Mouse (Mus musculus) embryonic facial prominence, embryonic 12.5 days (tissue): ENCODE data around the gene Fam213a. TPM values are rescaled to one million over a fixed set of nuclear protein-coding genes. Genes with fewer than 3 reads are reported as not detected.

Experiments used
- ATAC-seq: fragments of 200-750 bp; cut with Nextera tagmentation; 2 replicates; pipeline ENCODE4 v1.8.0; 2017; ENCODE audit not compliant: insufficient number of reproducible peaks, insufficient read depth, low FRiP score, low TSS enrichment
- H3K27ac ChIP-seq: fragments of 300-500 bp; sonication (generic); 2 replicates; pipeline ENCODE4 v1.5.1; 2016; ENCODE audit warnings: mild to moderate bottlenecking
- H3K27me3 ChIP-seq: fragments of 300-500 bp; sonication (generic); 2 replicates; pipeline ENCODE4 v1.6.1; 2016; ENCODE audit warnings: mild to moderate bottlenecking, moderate library complexity
- H3K36me3 ChIP-seq: fragments of 300-500 bp; sonication (generic); 2 replicates; pipeline ENCODE4 v1.6.1; 2016; ENCODE audit warnings: mild to moderate bottlenecking
- H3K4me1 ChIP-seq: fragments of 300-500 bp; sonication (generic); 2 replicates; pipeline ENCODE4 v1.6.1; 2016
- H3K4me2 ChIP-seq: fragments of 300-500 bp; sonication (generic); replicated peaks from 2 replicates; pipeline ENCODE4 v1.6.1; 2016; ENCODE audit warnings: mild to moderate bottlenecking, moderate library complexity
- H3K4me3 ChIP-seq: fragments of 300-500 bp; sonication (generic); 2 replicates; pipeline ENCODE4 v1.5.1; 2016; ENCODE audit warnings: mild to moderate bottlenecking
- H3K9ac ChIP-seq: fragments of 300-500 bp; sonication (generic); 2 replicates; pipeline ENCODE4 v1.6.1; 2016; ENCODE audit warnings: mild to moderate bottlenecking, moderate library complexity
- H3K9me3 ChIP-seq: fragments of 300-500 bp; sonication (generic); 2 replicates; pipeline ENCODE4 v1.6.1; 2016; ENCODE audit warnings: mild to moderate bottlenecking, moderate library complexity
- WGBS: fragments of 180-500 bp; shearing (Covaris S2); methylation state at CpG from one replicate; pipeline ENCODE4 v1.1.7; 2016; 5-methylcytosine and 5-hydroxymethylcytosine counted together
- polyA plus RNA-seq: library from polyadenylated mRNA; unstranded; fragments of >200 nt; fragmentation: Nextera tagmentation; extraction: Ambion mirVana; gene quantifications from 2 replicates; pipeline ENCODE4 v1.2.1, GENCODE M21; 2016

Fam213a gene
- polyA plus RNA-seq, 1 experiment from 2014 or later: 57.1 TPM

DNA sequence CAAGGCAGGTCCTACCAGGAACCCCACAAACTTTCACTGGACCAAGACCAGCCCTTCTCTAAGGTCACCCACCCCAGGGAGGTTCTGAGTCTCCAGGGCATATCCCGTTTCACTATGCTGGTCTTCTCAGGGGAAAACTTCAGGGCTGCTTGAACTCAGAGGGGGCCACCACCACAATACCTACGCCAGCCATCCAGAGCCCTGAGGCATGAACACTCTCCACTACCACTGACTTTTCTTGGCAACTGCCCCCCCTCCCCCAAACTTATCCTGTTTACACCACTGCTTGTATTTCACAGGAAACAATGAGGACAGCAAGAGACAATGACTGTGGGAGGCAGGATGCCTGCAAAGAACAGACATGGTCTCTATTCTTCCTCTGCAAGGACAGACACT, 54.6 kb downstream of the Fam213a start:
- ATAC-seq: no peak
- Histone ChIP-seq H3K4me3 (no peak overlapping the region), H3K4me2 (no peak overlapping the region)

GRCm38 (mm10) chr14:40958083-40958985, 55.3 kb downstream of the Fam213a start:
- H3K36me3 ChIP-seq: no peaks in the 10 kb centered on the region
- H3K9ac ChIP-seq: no peak overlapping the region; the same call in 1 of the 2 replicates
- H3K9me3 ChIP-seq: no peaks in the 10 kb centered on the region
- H3K4me3 ChIP-seq: no peak overlapping the region
- 29% methylated on average over 4 of the region's 4 CpGs for WGBS
- no peak for ATAC-seq
- peaks cover 83% of the 10 kb centered on the region for H3K4me1 ChIP-seq
- peak overlapping the region; percentile 17; the same call in 1 of the 2 replicates for H3K4me2 ChIP-seq
- H3K27ac ChIP-seq: peak overlapping the region; percentile 78
- H3K27me3 ChIP-seq: no peaks in the 10 kb centered on the region

More for the DNA sequence above, 54.6 kb downstream of the Fam213a start:
- H3K36me3 ChIP-seq: no peaks in the 10 kb centered on the region
- H3K27ac ChIP-seq: peak overlapping the region; percentile 78
- 30% methylated on average over 2 of the region's 2 CpGs for WGBS
- no peaks in the 10 kb centered on the region for H3K9me3 ChIP-seq
- H3K4me1 ChIP-seq: peaks cover 79% of the 10 kb centered on the region
- H3K9ac ChIP-seq: no peak overlapping the region
- no peaks in the 10 kb centered on the region for H3K27me3 ChIP-seq

DNA sequence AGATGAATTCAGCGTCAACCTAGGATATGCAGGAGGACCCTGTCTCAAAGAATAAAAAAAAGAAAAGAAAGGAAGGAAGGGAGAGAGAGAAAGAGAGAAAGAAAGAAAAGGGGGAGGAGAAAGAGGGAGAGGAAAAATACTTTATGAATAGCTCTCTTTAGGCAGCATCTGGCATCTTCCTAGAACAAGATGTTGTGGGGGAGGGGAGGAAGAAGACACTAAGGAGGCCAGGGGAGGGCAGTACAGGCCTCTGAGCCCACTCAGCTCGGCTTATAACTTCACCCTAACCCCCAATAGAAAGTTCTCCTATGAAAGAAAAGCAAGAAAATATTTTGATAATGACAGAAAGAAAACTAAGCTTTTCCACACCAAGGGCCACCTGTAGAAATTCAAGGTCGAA, 56.0 kb downstream of the Fam213a start:
- H3K36me3 ChIP-seq: no peaks in the 10 kb centered on the region
- peaks cover 84% of the 10 kb centered on the region for H3K4me1 ChIP-seq
- H3K4me3 ChIP-seq: no peak overlapping the region
- no peak overlapping the region; the same call in 1 of the 2 replicates for H3K9ac ChIP-seq
- peak overlapping the region; percentile 17; the same call in 1 of the 2 replicates for H3K4me2 ChIP-seq
- peak overlapping the region; percentile 78 for H3K27ac ChIP-seq
- no peak for ATAC-seq
- 48% methylated on average over 3 of the region's 3 CpGs for WGBS
- H3K9me3 ChIP-seq: no peaks in the 10 kb centered on the region
- H3K27me3 ChIP-seq: no peaks in the 10 kb centered on the region

GRCm38 (mm10) chr14:40956252-40957146, 57.1 kb downstream of the Fam213a start:
- peaks cover 81% of the 10 kb centered on the region for H3K4me1 ChIP-seq
- H3K27ac ChIP-seq: peak overlapping the region; percentile 92
- H3K9ac ChIP-seq: peak overlapping the region; percentile 36; the same call in 1 of the 2 replicates
- no peaks in the 10 kb centered on the region for H3K9me3 ChIP-seq
- no peaks in the 10 kb centered on the region for H3K27me3 ChIP-seq
- peak; percentile 76 for ATAC-seq
- no peak overlapping the region for H3K4me3 ChIP-seq
- 22% methylated on average over 13 of the region's 13 CpGs for WGBS
- H3K36me3 ChIP-seq: no peaks in the 10 kb centered on the region
- H3K4me2 ChIP-seq: peak overlapping the region; percentile 36

GRCm38 (mm10) chr14:40955596-40956251, 57.9 kb downstream of the Fam213a start:
- H3K27me3 ChIP-seq: no peaks in the 10 kb centered on the region
- no peaks in the 10 kb centered on the region for H3K36me3 ChIP-seq
- peak overlapping the region; percentile 30; the same call in 1 of the 2 replicates for H3K9ac ChIP-seq
- peak overlapping the region; percentile 92 for H3K27ac ChIP-seq
- peak overlapping the region; percentile 36 for H3K4me2 ChIP-seq
- WGBS: 14% methylated on average over 10 of the region's 10 CpGs
- no peak overlapping the region for H3K4me3 ChIP-seq
- H3K4me1 ChIP-seq: peaks cover 83% of the 10 kb centered on the region
- no peaks in the 10 kb centered on the region for H3K9me3 ChIP-seq
- peak; percentile 16; the same call in 1 of the 2 replicates for ATAC-seq

GRCm38 (mm10) chr14:40955146-40955545, 58.4 kb downstream of the Fam213a start:
- Histone ChIP-seq H3K36me3 (no peaks in the 10 kb centered on the region), H3K4me1 (peaks cover 85% of the 10 kb centered on the region), H3K27ac (peak overlapping the region; percentile 92), H3K4me3 (no peak overlapping the region), H3K27me3 (no peaks in the 10 kb centered on the region), H3K9me3 (no peaks in the 10 kb centered on the region), H3K9ac (no peak overlapping the region), H3K4me2 (peak overlapping the region; percentile 36; the same call in 1 of the 2 replicates)
- WGBS: 53% methylated on average over 1 of the region's 1 CpGs
- ATAC-seq: no peak

GRCm38 (mm10) chr14:40953381-40953780, 60.2 kb downstream of the Fam213a start:
- H3K4me2 ChIP-seq: no peak overlapping the region
- no peak overlapping the region for H3K9ac ChIP-seq
- peaks cover 81% of the 10 kb centered on the region for H3K4me1 ChIP-seq
- H3K36me3 ChIP-seq: no peaks in the 10 kb centered on the region
- no peaks in the 10 kb centered on the region for H3K27me3 ChIP-seq
- no peak for ATAC-seq
- no peak overlapping the region for H3K4me3 ChIP-seq
- no peaks in the 10 kb centered on the region for H3K9me3 ChIP-seq
- WGBS: 52% methylated on average over 5 of the region's 5 CpGs
- peak overlapping the region; percentile 41 for H3K27ac ChIP-seq

- H3K27ac ChIP-seq: peak overlapping the region; percentile 41
- 12% methylated on average over 2 of the region's 2 CpGs for WGBS
These were observed 60.9 kb downstream of the Fam213a start for GRCm38 (mm10) chr14:40952715-40953114.

DNA sequence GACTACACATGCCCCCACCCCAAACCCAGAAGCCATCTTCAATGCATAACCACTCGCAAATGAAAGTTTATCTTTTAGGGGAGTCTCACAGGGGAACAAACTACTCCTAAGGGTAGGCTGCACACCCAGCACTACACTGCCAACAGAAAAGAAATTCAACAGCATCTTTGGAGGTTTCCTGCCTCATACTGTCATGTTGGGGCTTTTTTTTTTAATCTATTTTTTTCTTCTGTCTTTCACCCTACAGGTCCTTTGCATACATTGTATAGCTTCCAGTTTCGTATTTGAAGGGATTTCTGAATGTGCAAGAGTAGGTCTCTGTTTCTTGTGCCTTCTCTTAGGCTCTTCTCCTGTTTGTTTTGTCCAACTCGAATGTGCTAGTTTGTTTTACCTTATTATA, 61.3 kb downstream of the Fam213a start:
- ATAC-seq: no peak
- Histone ChIP-seq H3K9ac (no peak overlapping the region), H3K36me3 (no peaks in the 10 kb centered on the region), H3K4me1 (peaks cover 78% of the 10 kb centered on the region), H3K4me2 (no peak overlapping the region), H3K27ac (no peak overlapping the region), H3K4me3 (no peak overlapping the region), H3K9me3 (no peaks in the 10 kb centered on the region), H3K27me3 (no peaks in the 10 kb centered on the region)
- 69% methylated on average over 3 of the region's 3 CpGs for WGBS

More at GRCm38 (mm10) chr14:40952715-40953114, 60.9 kb downstream of the Fam213a start:
- Histone ChIP-seq H3K9me3 (no peaks in the 10 kb centered on the region), H3K4me3 (no peak overlapping the region), H3K36me3 (no peaks in the 10 kb centered on the region), H3K9ac (no peak overlapping the region), H3K4me2 (no peak overlapping the region), H3K4me1 (peaks cover 81% of the 10 kb centered on the region), H3K27me3 (no peaks in the 10 kb centered on the region)
- ATAC-seq: no peak

- ATAC-seq: no peak
- H3K4me3 ChIP-seq: no peak overlapping the region
- no peak overlapping the region for H3K9ac ChIP-seq
- no peak overlapping the region for H3K4me2 ChIP-seq
- 0 out of 2 replicates have a peak, but pooled peaks cover 4% of the 10 kb centered on the region for H3K36me3 ChIP-seq
- H3K27me3 ChIP-seq: no peaks in the 10 kb centered on the region
- H3K9me3 ChIP-seq: no peaks in the 10 kb centered on the region
- peak overlapping the region; percentile 48; the same call in 1 of the 2 replicates for H3K27ac ChIP-seq
- 75% methylated on average over 7 of the region's 7 CpGs for WGBS
- peaks cover 56% of the 10 kb centered on the region for H3K4me1 ChIP-seq
These were observed 63.6 kb downstream of the Fam213a start for GRCm38 (mm10) chr14:40949730-40950614.
